Mouse (Mus musculus) thymus, postnatal 4 days (tissue): ENCODE results near the gene Rhoa.
"Not testable (repeated sequence)": the region's sequence is repeated elsewhere in the genome, so short reads cannot be mapped to it uniquely, and the experiment has no call there.

Source experiments
- DNase-seq: peaks from one replicate; pipeline ENCODE4 v3.0.0; 2021

The Rhoa gene

GRCm38 (mm10) chr9:108290016-108290750 is 15.7 kb upstream of the Rhoa start, which contains the start of gene Nicn1:
Gene Nicn1, plus strand, starts transcription at chr9:108290429.
- DNase-seq: peak; percentile 85

GRCm38 (mm10) chr9:108290773-108291172 is 15.2 kb upstream of the Rhoa start:
- DNase-seq: no peak

- no peak for DNase-seq
Measured at GRCm38 (mm10) chr9:108296453-108297355, 9.2 kb upstream of the Rhoa start, which contains the start of gene Amt. Gene Amt, plus strand, starts transcription at chr9:108296853.

- DNase-seq: no peak
Measured at GRCm38 (mm10) chr9:108301853-108302252, 4.1 kb upstream of the Rhoa start.

GRCm38 (mm10) chr9:108304716-108305115 is 1.2 kb upstream of the Rhoa start:
- DNase-seq: no peak

- DNase-seq: peak; percentile 29
Measured at GRCm38 (mm10) chr9:108305170-108305569, 759 bp upstream of the Rhoa start.

GRCm38 (mm10) chr9:108306571-108306980 is 647 bp downstream of the Rhoa start:
- DNase-seq: peak; percentile 91

- no peak for DNase-seq
Measured at GRCm38 (mm10) chr9:108307021-108307807, 1.3 kb downstream of the Rhoa start.

GRCm38 (mm10) chr9:108308141-108308540 is 2.2 kb downstream of the Rhoa start:
- DNase-seq: no peak

- peak; percentile 36 for DNase-seq
Measured at GRCm38 (mm10) chr9:108317572-108317971, 11.6 kb downstream of the Rhoa start.

GRCm38 (mm10) chr9:108318462-108318861 is 12.5 kb downstream of the Rhoa start:
- DNase-seq: no peak

- not testable (repeated sequence) for DNase-seq
Measured at GRCm38 (mm10) chr9:108322054-108322453, 16.1 kb downstream of the Rhoa start.

GRCm38 (mm10) chr9:108324784-108325183 is 18.9 kb downstream of the Rhoa start:
- DNase-seq: no peak

- no peak for DNase-seq
Measured at GRCm38 (mm10) chr9:108325811-108326210, 19.9 kb downstream of the Rhoa start.

- DNase-seq: no peak
Measured at GRCm38 (mm10) chr9:108337848-108338550, 32.1 kb downstream of the Rhoa start.

- no peak for DNase-seq
Measured at GRCm38 (mm10) chr9:108338551-108338885, 32.6 kb downstream of the Rhoa start.

GRCm38 (mm10) chr9:108338886-108339781 is 33.2 kb downstream of the Rhoa start, which contains the start of gene Gpx1:
Gene Gpx1, plus strand, starts transcription at chr9:108338903.
- peak; percentile 88 for DNase-seq

GRCm38 (mm10) chr9:108339886-108340257 is 33.9 kb downstream of the Rhoa start:
- DNase-seq: peak; percentile 54

GRCm38 (mm10) chr9:108340258-108341138 is 34.6 kb downstream of the Rhoa start:
- peak; percentile 36 for DNase-seq

GRCm38 (mm10) chr9:108341139-108341475 is 35.2 kb downstream of the Rhoa start:
- DNase-seq: no peak
